Mouse (Mus musculus) spleen, adult 2 months (tissue): Measurements from ENCODE around the gene Lama4.

ENCODE experiments used
- CTCF ChIP-seq: fragments of 200-500 bp; IDR thresholded peaks from 2 replicates; pipeline ENCODE4 v1.5.1; 2011; ENCODE audit warnings: mild to moderate bottlenecking, inconsistent platforms; ENCODE audit not compliant: insufficient read depth, insufficient read length, insufficient replicate concordance; ENCODE audit errors: extremely low read depth
- POLR2A ChIP-seq: fragments of 200-500 bp; IDR thresholded peaks from 2 replicates; pipeline ENCODE4 v1.6.1; 2011; ENCODE audit warnings: low read depth, low read length, inconsistent platforms

GRCm38 (mm10) chr10:39109489-39109874 lies 144.2 kb downstream of the Lama4 start:
- TF ChIP-seq CTCF (no peak), POLR2A (no peak)
